Mouse (Mus musculus) stomach, embryonic 15.5 days (tissue): ENCODE data around the gene Shoc2. TPM values are rescaled to one million over a fixed set of nuclear protein-coding genes. Genes with fewer than 3 reads are reported as not detected.
"Not testable (repeated sequence)": the region's sequence is repeated elsewhere in the genome, so short reads cannot be mapped to it uniquely, and the experiment has no call there.

Experiments used
- ATAC-seq: fragments of 200-750 bp; cut with Nextera tagmentation; 2 replicates; pipeline ENCODE4 v1.8.0; 2017; ENCODE audit warnings: low read depth, moderate number of reproducible peaks, moderate TSS enrichment; ENCODE audit not compliant: insufficient read depth, low FRiP score
- H3K27ac ChIP-seq: fragments of 300-500 bp; sonication (generic); 2 replicates; pipeline ENCODE4 v1.5.1; 2015; ENCODE audit warnings: mild to moderate bottlenecking, inconsistent platforms
- H3K27me3 ChIP-seq: fragments of 300-500 bp; sonication (generic); replicated peaks from 2 replicates; pipeline ENCODE4 v1.6.1; 2015; ENCODE audit warnings: inconsistent platforms
- H3K36me3 ChIP-seq: fragments of 300-500 bp; sonication (generic); 2 replicates; pipeline ENCODE4 v1.6.1; 2015; ENCODE audit warnings: inconsistent platforms
- H3K4me1 ChIP-seq: fragments of 300-500 bp; sonication (generic); 2 replicates; pipeline ENCODE4 v1.6.1; 2015; ENCODE audit warnings: inconsistent platforms
- H3K4me2 ChIP-seq: fragments of 300-500 bp; sonication (generic); 2 replicates; pipeline ENCODE4 v1.6.1; 2015; ENCODE audit warnings: mild to moderate bottlenecking, inconsistent platforms
- H3K4me3 ChIP-seq: fragments of 300-500 bp; sonication (generic); replicated peaks from 2 replicates; pipeline ENCODE4 v1.5.1; 2015; ENCODE audit warnings: inconsistent platforms
- H3K9ac ChIP-seq: fragments of 300-500 bp; sonication (generic); 2 replicates; pipeline ENCODE4 v1.6.1; 2015; ENCODE audit warnings: inconsistent platforms
- H3K9me3 ChIP-seq: fragments of 300-500 bp; sonication (generic); 2 replicates; pipeline ENCODE4 v1.6.1; 2016; ENCODE audit warnings: inconsistent platforms
- WGBS: fragments of 180-500 bp; shearing (Covaris S2); methylation state at CpG from one replicate; pipeline ENCODE4 v1.1.7; 2015; 5-methylcytosine and 5-hydroxymethylcytosine counted together
- polyA plus RNA-seq: library from polyadenylated mRNA; unstranded; fragments of >200 nt; fragmentation: Nextera tagmentation; extraction: Ambion mirVana; gene quantifications from 2 replicates; pipeline ENCODE4 v1.2.1, GENCODE M21; 2015

Shoc2 gene
- polyA plus RNA-seq, 1 experiment from 2014 or later = 42.8 TPM

DNA sequence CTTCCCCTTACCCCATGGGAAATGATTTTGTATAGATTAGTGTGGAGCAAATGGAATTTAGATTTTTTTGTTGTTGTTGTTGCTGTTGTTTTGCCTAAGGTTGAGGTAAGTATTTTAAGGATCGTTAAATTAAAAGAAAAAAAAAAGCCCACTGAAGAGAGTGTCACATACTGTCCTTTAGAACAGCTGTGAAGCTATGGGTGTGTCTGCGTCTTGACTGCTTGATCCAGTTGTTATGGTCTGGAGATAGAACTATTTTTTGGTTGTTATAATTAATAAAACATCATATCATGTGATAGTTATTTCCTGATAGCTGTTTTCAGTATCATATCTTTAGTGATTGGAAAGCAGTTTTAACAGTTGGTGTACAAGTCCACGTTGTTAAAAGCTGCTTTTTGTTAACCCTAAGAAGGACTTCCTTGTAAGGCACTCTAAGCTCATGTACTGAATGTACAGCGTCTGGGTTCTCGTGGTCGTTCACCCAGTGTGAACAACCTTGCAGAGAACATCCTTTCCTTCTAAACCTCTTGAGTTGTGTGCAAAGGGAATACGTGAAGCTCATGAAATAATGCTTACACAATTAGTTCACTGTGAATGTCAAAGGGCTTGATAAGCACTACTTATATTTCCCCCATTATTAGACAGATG is 39.1 kb upstream of the Shoc2 start:
- Histone ChIP-seq H3K27ac (no peak overlapping the region), H3K9ac (no peak overlapping the region), H3K9me3 (no peaks in the 10 kb centered on the region), H3K27me3 (no peaks in the 10 kb centered on the region), H3K4me3 (peak overlapping the region; percentile 16; the same call in 1 of the 2 replicates), H3K4me2 (peak overlapping the region; percentile 62), H3K36me3 (peaks cover 7% of the 10 kb centered on the region; the same call in 1 of the 2 replicates), H3K4me1 (peaks cover 13% of the 10 kb centered on the region)
- 51% methylated on average over 7 of the region's 7 CpGs for WGBS
- no peak for ATAC-seq

DNA sequence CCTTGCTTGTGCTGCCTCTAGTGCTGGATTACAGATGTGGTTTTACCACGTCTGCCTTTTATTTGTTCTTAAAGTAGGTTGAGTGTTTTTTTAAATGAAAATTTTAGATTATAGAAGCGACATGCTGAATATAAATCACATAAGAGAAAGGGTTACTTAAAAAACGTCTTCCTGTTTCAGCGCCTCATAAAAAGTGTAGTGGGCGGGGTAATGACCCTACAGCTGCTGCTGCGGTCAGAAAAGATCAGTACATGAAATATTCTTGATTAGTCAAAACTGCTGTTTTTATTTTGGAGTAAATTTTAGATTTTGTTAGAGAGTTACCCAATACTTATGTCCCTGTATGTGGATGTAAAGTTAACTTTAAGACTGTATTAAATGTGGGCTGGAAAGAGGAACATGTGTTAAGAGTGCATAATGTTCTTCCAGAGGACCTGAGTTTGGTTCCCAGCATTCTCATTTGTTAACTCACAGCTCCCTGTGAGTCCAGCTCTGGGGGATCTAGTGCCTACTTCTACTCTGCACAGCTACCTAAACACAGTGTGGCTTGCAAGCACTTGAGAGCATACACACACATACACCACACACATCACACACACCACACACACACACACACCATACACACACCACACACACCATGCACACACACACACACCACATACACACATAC is 37.9 kb upstream of the Shoc2 start:
- H3K36me3 ChIP-seq = peaks cover 7% of the 10 kb centered on the region; the same call in 1 of the 2 replicates
- H3K27ac ChIP-seq = peak overlapping the region; percentile 40; the same call in 1 of the 2 replicates
- H3K9me3 ChIP-seq = no peaks in the 10 kb centered on the region
- H3K9ac ChIP-seq = no peak overlapping the region
- H3K4me3 ChIP-seq = no peak overlapping the region
- no peaks in the 10 kb centered on the region for H3K27me3 ChIP-seq
- WGBS = 29% methylated on average over 6 of the region's 6 CpGs
- peak overlapping the region; percentile 26; the same call in 1 of the 2 replicates for H3K4me2 ChIP-seq
- ATAC-seq = no peak
- H3K4me1 ChIP-seq = peaks cover 13% of the 10 kb centered on the region

DNA sequence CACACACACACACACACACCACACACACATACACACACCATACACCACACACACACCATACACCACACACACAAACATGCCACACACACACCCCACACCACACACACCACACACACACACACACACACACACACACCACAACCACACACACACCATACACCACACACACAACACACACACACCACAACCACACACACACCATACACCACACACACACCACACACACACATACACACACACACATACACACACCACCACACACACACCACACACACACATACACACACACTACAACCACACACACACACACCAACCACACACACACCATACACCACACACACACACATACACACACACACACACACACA is 37.4 kb upstream of the Shoc2 start:
- H3K4me2 ChIP-seq, H3K36me3 ChIP-seq, H3K27me3 ChIP-seq, ATAC-seq, H3K4me3 ChIP-seq, H3K9ac ChIP-seq, H3K9me3 ChIP-seq, H3K27ac ChIP-seq: not testable (repeated sequence)
- H3K4me1 ChIP-seq = peaks cover 12% of the 10 kb centered on the region

DNA sequence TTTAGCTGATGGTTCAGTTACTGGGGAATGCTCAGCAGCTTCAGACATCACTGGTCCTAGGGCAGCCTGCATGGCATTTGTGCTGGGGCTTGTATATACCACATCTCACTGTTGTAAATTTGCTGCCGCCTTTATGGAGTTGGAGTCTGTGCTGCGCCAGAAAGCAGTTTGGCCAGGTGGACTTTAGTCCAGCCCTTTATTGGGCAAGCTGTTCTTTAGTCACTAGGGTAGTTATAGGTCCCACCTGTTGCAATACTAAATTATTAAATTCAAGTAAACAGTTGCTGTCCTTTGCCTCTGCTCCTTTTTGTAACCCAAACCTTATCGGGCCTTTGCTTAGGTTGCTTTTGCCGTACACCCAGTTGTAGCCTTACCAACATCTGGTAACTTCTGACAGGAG is 29.2 kb upstream of the Shoc2 start:
- 96% methylated on average over 4 of the region's 4 CpGs for WGBS
- no peaks in the 10 kb centered on the region for H3K27me3 ChIP-seq
- H3K36me3 ChIP-seq = peaks cover 32% of the 10 kb centered on the region
- ATAC-seq = no peak
- H3K9ac ChIP-seq = no peak overlapping the region
- no peaks in the 10 kb centered on the region for H3K9me3 ChIP-seq
- no peak overlapping the region for H3K27ac ChIP-seq
- no peak overlapping the region for H3K4me2 ChIP-seq
- no peaks in the 10 kb centered on the region for H3K4me1 ChIP-seq
- no peak overlapping the region for H3K4me3 ChIP-seq

DNA sequence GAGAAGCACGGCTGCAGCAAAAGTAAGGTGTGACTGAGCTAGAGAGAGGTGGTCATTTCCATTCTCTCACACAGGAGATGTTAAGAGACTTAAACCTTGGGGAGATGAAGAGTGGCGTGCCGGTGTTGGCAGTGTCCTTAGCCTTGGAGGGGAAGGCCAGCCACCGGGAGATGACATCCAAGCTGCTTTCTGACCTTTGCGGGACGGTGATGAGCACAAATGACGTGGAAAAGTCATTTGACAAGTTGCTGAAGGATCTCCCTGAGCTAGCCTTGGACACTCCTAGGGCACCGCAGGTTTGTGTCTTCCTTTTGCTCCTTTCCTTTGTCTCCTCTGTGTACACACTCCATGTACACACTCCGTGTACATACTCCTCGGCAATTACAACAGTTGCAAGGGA is 24.6 kb upstream of the Shoc2 start:
- Histone ChIP-seq H3K36me3 (peaks cover 23% of the 10 kb centered on the region; the same call in 1 of the 2 replicates), H3K4me1 (no peaks in the 10 kb centered on the region)

DNA sequence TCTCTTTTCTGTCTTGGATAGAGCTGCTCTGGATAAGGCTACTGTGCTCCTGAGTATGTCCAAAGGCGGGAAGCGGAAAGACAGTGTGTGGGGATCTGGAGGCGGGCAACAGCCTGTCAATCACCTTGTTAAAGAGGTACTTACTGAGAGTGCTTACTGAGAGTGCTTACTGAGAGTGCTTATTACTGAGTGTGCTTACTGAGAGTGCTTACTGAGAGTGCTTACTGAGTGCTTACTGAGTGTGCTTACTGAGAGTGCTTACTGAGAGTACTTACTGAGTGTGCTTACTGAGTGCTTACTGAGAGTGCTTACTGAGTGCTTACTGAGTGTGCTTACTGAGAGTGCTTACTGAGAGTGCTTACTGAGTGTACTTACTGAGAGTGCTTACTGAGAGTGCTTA is 22.1 kb upstream of the Shoc2 start:
- not testable (repeated sequence) for H3K27me3 ChIP-seq, H3K4me2 ChIP-seq, ATAC-seq, H3K4me1 ChIP-seq, H3K4me3 ChIP-seq, H3K27ac ChIP-seq, H3K9me3 ChIP-seq, H3K9ac ChIP-seq
- 92% methylated on average over 3 of the region's 3 CpGs for WGBS
- H3K36me3 ChIP-seq = peaks cover 18% of the 10 kb centered on the region; the same call in 1 of the 2 replicates

More for the DNA sequence above, 24.6 kb upstream of the Shoc2 start:
- Histone ChIP-seq H3K4me2 (no peak overlapping the region), H3K4me3 (no peak overlapping the region), H3K27ac (no peak overlapping the region), H3K9me3 (no peaks in the 10 kb centered on the region), H3K9ac (no peak overlapping the region), H3K27me3 (no peaks in the 10 kb centered on the region)
- no peak for ATAC-seq
- WGBS = 85% methylated on average over 10 of the region's 10 CpGs

DNA sequence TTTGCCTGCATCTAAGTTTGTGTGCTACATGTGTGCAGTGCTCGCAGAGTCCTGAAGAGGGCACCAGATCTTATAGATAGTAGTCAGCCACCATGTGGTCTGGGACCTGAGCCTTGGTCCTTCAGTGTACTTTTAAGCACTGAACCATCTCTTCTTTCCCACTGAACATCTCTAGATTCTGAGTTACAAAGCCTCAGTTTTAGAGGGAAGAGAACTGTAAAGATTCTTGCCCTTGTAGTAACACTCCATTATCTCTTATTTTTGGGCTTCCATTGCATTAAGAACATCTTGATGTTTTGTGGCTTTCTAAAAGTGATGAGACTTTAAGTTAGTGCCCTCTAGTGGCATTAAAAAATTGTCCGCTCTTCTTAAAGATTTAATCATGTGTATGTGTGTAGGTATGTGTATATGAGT is 18.8 kb upstream of the Shoc2 start:
- ATAC-seq = no peak
- Histone ChIP-seq H3K4me3 (no peak overlapping the region), H3K9me3 (no peaks in the 10 kb centered on the region), H3K36me3 (peaks cover 14% of the 10 kb centered on the region), H3K27me3 (no peaks in the 10 kb centered on the region), H3K4me2 (no peak overlapping the region), H3K4me1 (no peaks in the 10 kb centered on the region), H3K27ac (no peak overlapping the region), H3K9ac (no peak overlapping the region)
- WGBS = 81% methylated on average over 2 of the region's 2 CpGs

DNA sequence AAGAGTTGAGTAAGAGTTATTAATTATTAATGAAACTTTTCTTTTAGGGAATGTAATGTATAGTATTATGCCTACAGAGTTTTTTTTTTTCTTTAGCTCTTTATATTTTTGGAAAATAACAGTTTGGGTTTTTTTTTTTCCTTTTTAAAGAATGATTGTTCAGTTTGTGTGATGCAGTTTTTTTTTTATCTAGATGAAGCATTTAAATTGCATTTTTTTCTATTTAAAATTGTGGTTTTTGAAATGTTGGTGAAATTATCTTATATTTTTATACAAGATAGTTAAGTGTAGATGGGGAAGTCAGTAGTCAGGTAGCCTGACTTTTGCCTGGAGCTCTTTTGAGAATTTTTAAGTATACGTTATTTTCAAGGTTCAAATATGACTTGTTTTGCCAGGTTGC is 17.4 kb upstream of the Shoc2 start:
- Histone ChIP-seq H3K4me2 (no peak overlapping the region), H3K9me3 (no peaks in the 10 kb centered on the region), H3K9ac (no peak overlapping the region), H3K27ac (no peak overlapping the region), H3K4me1 (no peaks in the 10 kb centered on the region), H3K4me3 (no peak overlapping the region), H3K27me3 (no peaks in the 10 kb centered on the region), H3K36me3 (peaks cover 17% of the 10 kb centered on the region)
- ATAC-seq = no peak
- 92% methylated on average over 1 of the region's 1 CpGs for WGBS

DNA sequence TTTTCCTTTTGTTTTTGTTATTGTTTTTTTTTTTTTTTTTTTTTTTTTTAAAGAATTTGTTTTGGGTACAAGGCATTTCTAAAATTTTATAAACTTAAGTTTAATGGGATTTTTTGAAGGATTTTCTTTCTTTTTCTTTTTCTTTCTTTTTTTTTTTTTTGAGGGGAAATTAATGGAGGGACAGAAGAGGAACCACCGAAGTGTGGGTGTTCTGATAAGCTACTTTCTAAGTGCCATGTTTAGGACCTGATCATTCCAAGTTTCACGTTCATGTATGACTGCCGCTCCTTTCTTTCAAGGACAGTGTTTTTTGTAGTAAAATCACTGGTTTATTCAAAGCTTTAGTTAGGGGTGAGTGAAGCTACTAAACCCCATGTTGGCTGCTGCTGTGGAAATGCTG is 14.9 kb upstream of the Shoc2 start:
- Histone ChIP-seq H3K27me3 (no peaks in the 10 kb centered on the region), H3K4me3 (no peak overlapping the region), H3K36me3 (peaks cover 15% of the 10 kb centered on the region), H3K9ac (no peak overlapping the region), H3K4me2 (no peak overlapping the region), H3K4me1 (no peaks in the 10 kb centered on the region), H3K27ac (no peak overlapping the region), H3K9me3 (no peaks in the 10 kb centered on the region)
- ATAC-seq = no peak
- 88% methylated on average over 3 of the region's 3 CpGs for WGBS

DNA sequence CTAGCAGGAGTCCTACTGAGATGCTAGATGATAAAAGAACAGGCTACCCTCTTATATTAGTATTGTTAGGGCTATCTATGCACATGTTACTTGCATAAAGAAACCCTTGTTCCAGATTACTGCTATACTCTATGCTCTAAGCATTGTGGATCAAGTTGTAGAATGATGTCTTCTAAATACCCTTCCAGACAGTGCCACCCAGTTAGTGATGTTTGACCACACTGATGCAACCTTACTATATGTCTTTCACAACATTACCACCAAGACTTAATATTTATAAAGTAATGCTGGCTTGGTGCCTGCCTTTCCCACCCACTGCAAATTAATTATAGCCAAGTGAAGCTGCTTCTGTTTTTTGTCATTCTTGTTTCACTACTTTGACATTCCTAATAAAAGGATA is 11.1 kb upstream of the Shoc2 start:
- peaks cover 15% of the 10 kb centered on the region for H3K36me3 ChIP-seq
- no peaks in the 10 kb centered on the region for H3K27me3 ChIP-seq
- no peak overlapping the region; the same call in 1 of the 2 replicates for H3K27ac ChIP-seq
- H3K4me1 ChIP-seq = no peaks in the 10 kb centered on the region
- H3K9ac ChIP-seq = no peak overlapping the region
- H3K9me3 ChIP-seq = no peaks in the 10 kb centered on the region
- no peak for ATAC-seq
- no peak overlapping the region for H3K4me2 ChIP-seq
- H3K4me3 ChIP-seq = no peak overlapping the region

DNA sequence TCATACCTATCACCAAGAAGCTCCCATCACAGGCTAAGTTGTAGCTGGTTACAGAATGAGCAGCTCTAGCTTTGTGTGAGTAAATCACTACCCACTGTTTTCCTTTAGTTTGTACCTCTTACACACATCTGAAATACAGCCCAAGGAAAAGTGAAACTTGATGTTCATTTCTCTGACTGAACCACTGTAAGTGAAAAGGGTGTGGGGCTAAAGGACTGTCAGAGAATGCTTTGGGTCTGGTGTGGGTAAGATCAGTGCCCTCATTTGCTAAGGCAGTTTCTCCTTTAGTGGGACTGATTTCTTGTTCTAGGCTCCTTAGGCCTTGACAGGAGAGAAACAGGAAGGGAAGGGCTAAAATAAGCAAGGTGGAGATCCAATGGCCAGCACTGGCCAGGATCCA is 10.1 kb upstream of the Shoc2 start:
- H3K27ac ChIP-seq = no peak overlapping the region
- H3K36me3 ChIP-seq = peaks cover 18% of the 10 kb centered on the region
- H3K9me3 ChIP-seq = no peaks in the 10 kb centered on the region
- H3K27me3 ChIP-seq = no peaks in the 10 kb centered on the region
- H3K9ac ChIP-seq = no peak overlapping the region
- H3K4me3 ChIP-seq = no peak overlapping the region
- no peak overlapping the region for H3K4me2 ChIP-seq
- H3K4me1 ChIP-seq = no peaks in the 10 kb centered on the region
- no peak for ATAC-seq

DNA sequence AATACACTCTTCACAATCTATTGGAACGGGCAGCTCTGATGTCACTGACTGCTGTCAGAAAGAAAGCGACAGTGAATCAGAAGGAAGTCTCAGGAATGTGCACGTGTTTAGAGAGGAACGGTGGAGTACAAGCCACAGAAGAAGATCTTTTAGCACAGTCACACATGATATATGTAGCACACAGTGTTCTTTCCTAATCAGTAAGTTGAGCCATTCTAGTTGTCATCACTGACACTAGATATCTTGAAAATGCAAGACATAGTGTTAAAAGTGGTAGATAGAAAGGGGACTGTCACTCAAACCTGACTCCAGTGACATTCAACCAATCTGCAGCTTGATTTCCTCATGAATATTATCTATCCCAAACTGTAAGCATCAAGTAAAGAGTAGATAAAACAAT is 4.6 kb upstream of the Shoc2 start:
- ATAC-seq = no peak

More for the DNA sequence above, 4.6 kb upstream of the Shoc2 start:
- Histone ChIP-seq H3K36me3 (peaks cover 10% of the 10 kb centered on the region; the same call in 1 of the 2 replicates), H3K4me3 (no peak overlapping the region), H3K4me2 (no peak overlapping the region), H3K9ac (no peak overlapping the region), H3K4me1 (peaks cover 5% of the 10 kb centered on the region; the same call in 1 of the 2 replicates), H3K27ac (no peak overlapping the region), H3K9me3 (no peaks in the 10 kb centered on the region), H3K27me3 (no peaks in the 10 kb centered on the region)
- 80% methylated on average over 4 of the region's 4 CpGs for WGBS
